Mouse (Mus musculus) spleen, adult 2 months (tissue): ENCODE results near the gene Afm.

ENCODE experiments used
- CTCF ChIP-seq: fragments of 200-500 bp; IDR thresholded peaks from 2 replicates; pipeline ENCODE4 v1.5.1; 2011; ENCODE audit warnings: mild to moderate bottlenecking, inconsistent platforms; ENCODE audit not compliant: insufficient read depth, insufficient read length, insufficient replicate concordance; ENCODE audit errors: extremely low read depth
- POLR2A ChIP-seq: fragments of 200-500 bp; IDR thresholded peaks from 2 replicates; pipeline ENCODE4 v1.6.1; 2011; ENCODE audit warnings: low read depth, low read length, inconsistent platforms

- TF ChIP-seq POLR2A (no peak), CTCF (no peak)
These were observed 71.9 kb downstream of the Afm start for GRCm38 (mm10) chr5:90590676-90591075.
